Mouse (Mus musculus): Measurements from ENCODE around the gene Bri3.
A peak's percentile ranks its signal among the peaks of the same experiment; 100 is the strongest.

Bri3 gene

DNA sequence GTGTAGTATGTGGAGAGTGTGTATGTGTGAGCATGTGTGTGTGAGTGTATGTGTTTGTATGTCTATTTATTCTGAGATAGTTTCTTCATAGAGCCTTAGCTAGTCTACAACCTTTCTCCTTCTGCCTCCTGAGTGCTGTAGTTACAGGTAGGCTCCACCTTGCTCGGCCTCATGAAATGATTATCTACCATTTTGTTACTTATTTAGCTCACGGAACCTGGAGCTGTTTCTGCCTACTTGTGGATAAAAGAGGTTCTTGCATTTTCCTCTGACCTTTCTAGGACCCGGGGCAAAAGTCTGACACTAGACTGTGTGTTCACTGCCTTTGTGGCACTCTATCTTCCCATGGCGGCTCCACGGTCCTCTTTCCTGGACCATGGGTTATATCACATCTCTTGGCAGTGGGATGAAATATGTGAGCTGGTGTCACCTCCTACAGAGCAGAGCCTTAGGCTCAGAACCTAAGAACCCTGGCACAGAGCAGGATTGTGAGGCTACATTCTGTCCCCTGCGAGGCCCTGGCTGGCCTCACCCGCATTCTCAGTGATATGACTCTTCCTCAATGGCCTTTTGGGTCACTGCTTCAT is at the start of gene Bri3:
Bri3 (plus strand) TSS at position 537 of the 587 bp plus-strand sequence.
- no peak for DNase-seq (ENCODE audit: low spot score in 2 of 2)

DNA sequence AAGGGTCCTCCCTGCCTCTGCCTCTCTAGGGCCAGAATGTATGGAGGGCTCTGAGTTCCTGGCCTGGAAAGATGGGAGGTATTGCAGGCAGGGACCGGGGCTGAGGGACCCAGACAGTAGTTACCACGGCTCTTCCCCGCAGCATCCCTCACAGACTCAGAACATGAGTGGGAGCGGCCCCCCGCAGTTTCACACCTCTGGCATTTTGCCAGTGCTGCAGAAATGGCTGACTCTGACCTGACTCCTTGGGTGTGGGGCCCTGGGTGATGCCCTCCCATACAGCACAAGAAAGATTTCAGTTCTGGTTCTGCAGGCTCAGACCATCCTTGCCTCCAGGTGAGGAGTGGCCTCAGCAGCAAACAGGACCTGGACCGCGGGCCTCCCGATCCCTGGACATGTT is 48.7 kb upstream of the Bri3 start:
- DNase-seq (ENCODE audit: low spot score in 2 of 2) = no peak

DNA sequence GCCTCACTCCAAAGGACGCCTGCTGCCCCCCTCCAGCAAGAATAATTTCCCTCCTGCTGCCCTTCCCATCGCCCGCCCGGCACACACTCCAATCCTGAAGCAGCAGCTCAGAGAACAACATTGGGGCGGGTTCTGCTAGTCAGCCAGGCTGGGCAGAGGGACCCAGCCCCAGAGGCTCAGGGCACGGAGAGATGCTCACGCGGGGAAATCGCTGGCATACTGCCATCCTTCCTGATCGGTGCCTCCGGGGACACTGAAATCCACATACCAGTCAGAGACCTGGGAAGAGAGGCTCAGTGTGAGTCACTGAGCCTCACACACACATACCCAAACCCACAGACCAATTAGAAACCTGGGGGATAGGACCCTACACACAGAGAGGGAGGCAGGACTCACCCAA is 43.6 kb upstream of the Bri3 start:
- no peak for DNase-seq (ENCODE audit: low spot score in 2 of 2)

DNA sequence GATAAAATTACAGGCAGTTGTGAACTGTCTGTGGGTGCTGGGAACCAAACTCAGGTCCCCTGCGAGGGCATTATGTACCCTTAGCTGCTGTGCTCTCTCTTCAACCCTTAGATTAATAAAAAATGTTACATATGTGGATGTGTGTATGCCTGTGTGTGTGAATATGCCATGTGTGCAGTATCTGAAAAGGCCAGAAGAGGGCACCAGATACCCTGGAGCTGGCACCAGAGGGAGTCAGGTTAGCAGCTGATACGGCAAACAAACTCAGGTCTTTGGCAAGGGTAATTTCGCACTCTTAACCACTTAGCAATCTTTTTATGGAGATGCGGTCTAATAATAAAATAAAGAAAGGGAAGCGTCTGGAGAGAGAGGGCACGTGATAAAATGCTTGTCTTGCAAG is 41.8 kb upstream of the Bri3 start:
- no peak for DNase-seq (ENCODE audit: low spot score in 2 of 2)

DNA sequence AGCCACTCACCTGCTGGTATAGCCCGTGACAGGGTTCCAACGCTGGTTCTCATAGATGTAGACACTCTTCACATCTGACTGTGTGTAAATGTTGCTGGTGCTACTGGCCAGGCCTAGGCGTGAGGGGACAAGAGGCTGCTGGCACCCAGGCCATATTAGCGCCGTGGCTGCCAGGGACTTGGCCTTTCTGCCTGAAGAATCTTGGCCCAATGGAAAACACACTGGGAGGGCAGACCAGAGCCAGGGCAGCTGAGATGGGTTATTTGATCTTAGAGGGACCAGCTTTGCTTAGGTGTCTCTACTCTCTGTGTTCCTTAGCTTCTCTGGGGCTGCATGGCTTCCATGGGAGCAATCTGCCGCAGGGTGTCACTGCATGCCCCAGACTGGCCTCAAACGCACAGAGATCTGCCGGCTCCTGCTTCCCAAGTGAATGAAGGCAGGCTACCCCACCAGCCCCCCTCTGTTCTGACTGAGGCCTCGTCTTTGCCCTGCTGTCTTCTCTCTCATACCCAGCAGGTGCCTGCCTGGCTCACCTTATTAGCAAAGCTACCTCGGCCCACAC is 40.8 kb upstream of the Bri3 start:
- DNase-seq (ENCODE audit: low spot score in 2 of 2) = no peak

DNA sequence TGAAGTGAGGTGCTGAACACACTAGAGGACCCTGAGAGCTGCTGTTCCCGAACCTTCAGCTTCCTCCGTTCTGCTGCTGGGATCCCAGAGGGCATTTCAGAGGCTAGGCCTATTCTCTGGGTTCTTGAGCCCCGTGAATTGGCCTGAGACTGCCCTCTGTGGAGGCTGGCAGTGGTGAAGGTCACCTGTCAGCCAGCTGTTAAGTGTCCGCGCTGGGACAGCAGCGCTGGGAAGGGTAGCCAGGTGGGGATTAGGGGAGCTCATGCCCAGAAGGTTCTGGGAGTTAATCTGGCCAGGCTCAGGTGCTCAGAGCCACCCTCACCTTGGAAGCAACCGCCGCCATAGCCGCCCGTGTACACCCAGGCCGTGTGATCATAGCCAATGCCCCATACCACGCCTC is 39.9 kb upstream of the Bri3 start:
- DNase-seq (ENCODE audit: low spot score in 2 of 2) = no peak

DNA sequence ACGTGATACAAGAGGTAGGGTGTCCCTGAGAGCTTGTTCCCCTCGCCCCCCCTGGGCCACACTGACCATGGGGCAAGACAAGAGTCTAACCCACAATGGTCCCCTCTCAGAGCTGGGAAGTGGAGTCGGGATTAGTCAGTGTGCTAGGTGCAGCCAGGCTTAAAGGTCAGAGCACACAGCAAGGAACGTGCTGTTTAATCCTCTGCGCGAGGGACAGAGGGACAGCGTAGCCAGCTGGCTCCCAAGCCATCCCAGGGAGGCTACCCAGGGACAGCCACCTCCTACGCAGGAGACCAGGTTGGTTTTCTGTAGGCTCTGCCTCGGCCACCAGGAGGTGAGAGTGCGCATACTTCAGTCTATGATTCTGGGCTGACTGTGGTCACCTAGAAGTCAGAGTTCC is 39.3 kb upstream of the Bri3 start:
- DNase-seq (ENCODE audit: low spot score in 2 of 2) = no peak

DNA sequence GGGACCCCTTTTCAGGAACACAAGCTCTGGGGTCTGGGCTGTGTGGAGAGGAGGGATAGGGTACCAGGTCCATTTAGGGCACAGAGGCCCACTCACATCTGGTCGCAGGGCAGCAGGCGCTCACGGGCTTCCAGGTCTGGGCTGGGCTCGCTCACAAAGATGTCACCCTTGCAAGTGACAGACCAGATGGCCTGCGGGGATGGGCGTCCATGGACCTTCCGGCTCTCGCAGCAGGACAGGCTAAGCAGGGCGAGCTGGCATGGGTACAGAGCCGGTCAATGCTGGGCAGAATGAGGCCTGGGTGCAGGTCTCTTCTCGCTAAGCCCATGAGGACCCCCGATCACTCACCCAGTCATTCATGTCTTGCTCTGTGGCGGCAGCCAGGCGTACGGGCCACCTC is 38.2 kb upstream of the Bri3 start:
- DNase-seq (ENCODE audit: low spot score in 2 of 2) = no peak

DNA sequence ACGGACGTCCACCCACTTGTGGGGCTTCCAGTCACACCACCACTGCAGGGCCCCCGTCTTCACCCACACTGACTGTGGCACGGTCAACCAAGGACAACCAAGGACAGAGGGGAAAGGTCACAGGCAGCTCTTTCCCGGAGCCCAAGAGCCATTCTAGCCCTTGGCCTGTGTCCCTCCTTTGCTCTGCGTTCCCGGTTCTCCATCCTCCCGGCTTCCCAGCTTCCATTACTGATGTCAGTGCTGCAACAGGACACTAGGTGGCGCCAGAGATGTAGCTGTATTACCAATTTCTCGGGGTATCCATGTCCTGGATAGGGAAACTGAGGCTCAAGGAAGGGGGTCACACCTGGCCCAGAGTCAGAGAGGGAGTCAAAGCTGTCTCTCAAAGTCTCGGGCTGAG is 36.8 kb upstream of the Bri3 start:
- peak in 1 of 2 experiments; percentile 35 for DNase-seq (ENCODE audit: low spot score in 2 of 2)

DNA sequence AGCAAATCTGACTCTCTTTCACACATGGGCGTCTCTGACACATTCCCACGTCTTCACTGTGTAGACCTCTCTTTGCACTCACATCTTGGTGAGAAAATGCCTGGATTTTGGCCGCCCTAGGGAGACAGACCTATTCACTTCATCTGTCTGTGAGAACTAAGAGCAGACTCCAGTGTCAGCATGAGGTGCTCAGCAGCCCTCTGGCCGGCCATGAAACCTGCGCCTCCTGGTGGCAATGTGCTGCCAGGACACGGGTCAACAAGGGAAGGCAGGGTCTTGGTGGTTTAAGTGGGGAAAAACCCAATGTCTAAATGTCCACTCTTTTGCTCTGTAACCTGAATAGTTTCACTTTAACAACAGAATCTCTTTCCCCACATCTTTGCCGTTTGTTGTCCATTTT is 29.8 kb upstream of the Bri3 start:
- DNase-seq (ENCODE audit: low spot score in 2 of 2) = peak in 1 of 2 experiments; percentile 63

DNA sequence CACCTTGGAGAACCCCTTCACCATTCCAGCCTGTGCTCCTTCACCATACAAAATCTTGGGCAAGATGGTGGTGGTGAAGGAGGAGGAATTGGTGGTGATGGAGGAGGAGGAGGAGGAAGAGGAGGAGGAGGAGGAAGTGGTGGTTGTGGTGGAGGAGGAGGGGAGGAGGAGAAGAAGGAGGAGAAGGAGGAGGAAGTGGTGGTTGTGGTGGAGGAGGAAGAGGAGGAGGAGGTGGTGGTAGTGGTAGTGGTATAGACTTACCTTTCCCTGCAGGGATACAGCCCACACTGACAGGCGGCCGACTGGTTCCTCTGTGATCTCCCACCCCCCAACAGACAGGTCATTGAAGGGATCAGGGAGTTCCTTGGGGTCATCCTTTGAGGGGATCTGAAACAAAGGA is 28.2 kb upstream of the Bri3 start:
- no peak for DNase-seq (ENCODE audit: low spot score in 2 of 2)

DNA sequence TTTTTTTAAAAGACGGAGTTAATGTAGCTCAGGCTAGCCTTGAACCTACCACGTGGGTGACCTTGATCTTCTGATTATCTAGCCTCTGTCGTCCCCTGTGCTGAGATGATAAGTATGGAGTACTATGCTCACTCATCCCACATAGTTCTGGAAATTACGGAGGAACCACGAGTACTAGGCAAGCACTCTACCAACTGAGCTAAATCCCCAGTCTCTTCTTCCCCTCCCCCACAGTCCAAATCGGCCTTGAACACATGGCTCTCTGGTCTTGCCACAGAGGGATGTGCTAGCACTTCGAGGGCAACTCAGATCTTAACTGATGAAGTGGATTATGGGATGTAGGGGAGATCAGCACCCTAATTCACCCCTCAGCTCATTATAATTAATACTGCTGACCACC is 26.2 kb upstream of the Bri3 start:
- no peak for DNase-seq (ENCODE audit: low spot score in 2 of 2)

DNA sequence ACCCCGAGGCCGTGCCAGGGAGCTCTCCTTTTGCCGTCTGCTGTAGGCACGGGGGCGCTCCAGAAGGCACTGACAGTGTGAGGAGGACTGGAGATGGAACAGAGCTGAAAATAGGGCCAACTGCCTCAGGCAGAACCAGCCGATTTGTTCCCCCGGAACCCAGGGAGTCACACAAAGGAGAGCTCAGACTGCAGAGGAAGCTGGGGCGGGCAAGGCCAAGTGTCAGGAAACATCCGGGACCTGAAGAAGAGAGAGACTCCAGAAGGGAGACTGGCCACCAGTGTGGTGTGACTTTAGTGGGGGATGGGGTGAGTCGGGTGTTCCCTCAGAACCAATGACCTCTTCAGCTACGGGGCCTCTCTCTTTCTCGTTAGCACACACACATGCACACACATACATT is 24.9 kb upstream of the Bri3 start:
- DNase-seq (ENCODE audit: low spot score in 2 of 2) = no peak

DNA sequence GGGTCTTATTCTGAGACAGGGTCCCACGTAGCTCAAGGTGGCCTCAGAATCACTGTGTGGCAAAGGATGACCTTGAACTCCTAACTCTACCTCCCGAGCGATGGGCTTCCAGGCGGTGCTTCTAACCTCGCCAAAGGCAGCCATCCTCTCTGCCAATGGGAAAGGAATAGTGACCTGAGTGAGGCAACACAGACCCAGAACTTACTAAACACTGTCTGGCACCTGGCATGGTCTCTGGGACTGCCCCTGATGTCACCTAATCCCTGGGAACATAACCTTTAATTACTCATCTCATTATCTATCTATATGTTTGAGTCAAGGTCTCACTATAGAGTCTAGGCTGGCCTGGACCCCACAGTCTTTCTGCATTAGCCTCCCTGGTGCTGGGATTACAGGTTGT is 24.3 kb upstream of the Bri3 start:
- no peak for DNase-seq (ENCODE audit: low spot score in 2 of 2)

DNA sequence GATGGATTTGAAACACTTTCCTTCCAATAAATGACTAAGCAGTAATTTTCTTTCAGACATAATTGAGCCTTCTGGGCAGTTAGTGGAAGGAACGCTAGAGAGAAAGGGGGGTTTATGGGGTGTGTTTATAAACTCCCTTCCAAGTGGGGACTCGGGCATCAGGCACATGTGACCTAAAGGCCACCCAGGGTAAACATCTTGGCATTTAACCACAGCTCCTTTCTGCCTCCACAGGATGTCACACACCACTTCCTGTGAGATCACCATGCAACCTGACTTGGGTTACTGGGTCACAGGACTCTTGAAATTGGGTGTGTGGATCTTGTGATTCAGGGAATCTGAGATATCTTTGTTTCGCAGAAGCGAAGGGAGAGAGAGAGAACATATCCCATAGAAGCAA is 22.9 kb upstream of the Bri3 start:
- peak; percentile 53 to 60 for DNase-seq (ENCODE audit: low spot score in 2 of 2)

DNA sequence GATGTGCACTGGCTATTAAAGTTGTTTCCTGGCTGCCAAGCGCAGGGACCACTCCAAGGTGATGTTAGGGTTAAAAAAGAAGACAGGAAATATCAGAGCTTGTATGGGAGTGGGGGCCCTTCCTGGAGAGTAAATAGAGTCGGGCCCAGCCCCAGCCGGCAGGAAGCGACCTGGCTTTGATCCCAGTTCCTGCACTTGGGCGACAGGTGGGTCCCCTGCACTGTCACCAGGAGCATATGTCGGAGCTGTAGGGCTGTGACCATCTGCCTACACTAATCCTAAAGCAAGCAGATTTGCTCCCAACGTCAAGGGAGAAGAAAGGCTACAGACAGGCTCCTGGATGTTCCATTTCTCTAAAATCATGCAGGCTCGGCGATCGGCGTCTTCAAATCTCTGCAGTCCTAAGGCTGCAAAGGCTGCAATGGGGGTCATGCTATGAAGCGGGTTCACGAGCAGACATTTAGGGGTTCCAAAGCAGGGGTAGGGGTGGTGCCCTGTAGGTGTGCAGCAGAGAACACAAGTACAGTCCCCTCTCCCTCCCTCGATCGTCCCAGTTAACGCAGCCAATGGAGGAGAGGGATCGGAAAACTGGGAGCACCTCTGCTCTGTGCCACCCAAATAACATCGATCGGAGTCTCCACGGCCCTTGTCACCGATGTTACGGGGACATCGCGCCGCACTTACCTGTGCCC is 21.3 kb upstream of the Bri3 start:
- peak; percentile 38 to 39 for DNase-seq (ENCODE audit: low spot score in 2 of 2)

DNA sequence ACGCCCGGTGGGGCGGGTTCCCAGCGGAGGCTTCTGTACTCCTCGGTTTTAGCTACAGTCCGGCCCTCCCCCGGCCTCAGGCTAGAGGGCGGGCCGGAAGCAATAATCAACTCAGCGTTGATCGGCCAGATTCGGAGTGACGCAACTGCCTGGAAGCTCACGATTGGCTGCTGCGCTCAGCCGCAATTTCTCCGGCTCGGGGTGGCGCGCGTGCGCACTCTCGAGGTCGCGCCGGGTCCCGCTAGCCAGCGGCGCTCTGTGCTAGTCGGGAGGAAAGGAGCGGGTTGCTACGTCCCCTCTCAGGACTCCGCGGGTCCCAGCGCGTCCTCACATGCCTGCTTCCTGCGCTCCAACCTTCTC is 20.8 kb upstream of the Bri3 start, which contains the start of gene Tecpr1:
Tecpr1 (minus strand) TSS at position 113 of the 360 bp plus-strand sequence.
- peak; percentile 90 to 93 for DNase-seq (ENCODE audit: low spot score in 2 of 2)

DNA sequence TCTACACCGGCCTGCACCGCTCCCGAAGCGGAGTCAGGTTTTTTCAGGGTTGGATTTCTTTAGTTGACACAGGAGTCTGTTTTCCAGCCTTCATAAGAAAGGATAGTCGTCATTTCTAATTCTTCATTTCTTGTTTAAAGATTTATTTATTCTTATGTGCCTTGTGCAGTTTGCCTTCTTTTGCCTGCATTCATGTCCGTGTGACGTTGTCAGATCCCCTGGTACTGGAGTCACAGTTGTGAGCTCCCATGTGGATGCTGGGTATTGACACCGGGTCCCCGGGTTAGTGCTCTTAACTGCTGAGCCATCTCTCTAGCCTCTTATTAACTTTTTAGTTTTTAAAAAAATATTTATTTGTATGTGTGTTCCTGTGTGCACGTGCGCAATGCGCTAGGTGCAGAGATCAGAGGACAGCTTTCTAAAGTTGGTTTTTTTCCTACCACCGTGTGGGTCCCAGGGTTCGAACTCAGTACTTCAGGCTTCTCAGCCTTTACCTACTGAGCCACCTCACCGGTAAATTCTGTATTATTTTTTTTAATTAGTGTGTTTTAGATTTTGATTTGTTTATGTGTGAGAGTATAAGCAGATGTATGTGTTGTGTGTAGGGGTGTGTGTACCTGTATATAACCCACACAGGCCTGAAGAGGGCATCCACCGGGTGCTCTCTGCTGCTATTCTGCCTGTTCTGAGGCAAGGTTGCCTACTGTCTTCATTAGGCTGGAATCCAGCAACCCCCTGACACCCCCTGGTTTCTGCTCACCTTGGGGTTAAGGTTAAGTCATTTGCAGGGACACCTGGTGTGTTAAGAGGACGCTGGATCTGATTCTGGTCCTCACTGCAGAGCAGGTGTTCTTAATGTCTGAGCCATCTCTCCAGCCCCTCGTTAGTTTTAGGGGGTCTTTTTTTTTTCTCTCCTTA is 20.1 kb upstream of the Bri3 start:
- DNase-seq (ENCODE audit: low spot score in 2 of 2) = no peak

DNA sequence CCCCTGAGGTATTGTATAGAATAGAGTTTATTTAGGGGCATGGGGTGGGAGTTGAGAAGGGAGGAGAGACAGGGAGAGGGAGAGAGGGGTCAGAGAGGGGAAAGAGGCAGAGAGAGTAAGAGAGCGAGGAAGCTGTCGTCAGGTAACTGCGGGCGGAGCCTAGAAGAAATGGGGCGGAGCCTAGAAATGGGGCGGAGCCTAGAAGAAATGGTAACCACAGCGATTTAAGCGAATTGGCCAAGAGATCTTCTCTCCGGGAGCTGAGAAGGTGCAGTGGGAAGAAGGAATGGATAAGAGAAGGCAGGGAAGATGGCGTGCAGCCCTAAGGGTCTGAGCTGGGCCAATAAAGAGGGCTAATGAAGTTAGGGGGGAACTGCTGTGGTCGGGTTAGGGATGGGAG is 18.0 kb upstream of the Bri3 start:
- no peak for DNase-seq (ENCODE audit: low spot score in 2 of 2)

DNA sequence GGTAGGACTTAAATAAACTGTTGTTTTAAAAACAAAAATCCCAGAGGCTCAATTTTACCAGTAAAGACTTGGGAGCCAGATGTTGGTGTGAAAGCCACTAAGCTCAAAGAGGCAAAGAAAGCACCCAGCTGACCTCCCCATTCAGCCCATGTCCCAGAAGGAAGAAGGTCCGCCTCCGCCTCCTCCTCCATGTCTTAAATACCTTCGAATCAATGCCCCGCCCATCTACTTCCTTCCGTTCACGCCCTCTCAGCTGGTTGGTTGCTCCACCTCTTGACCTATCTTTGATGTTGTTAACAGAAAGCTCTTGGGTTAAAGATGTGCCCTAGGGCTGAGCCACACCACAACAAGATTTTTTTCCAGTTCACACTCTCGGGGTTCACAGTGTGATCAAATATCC is 14.0 kb upstream of the Bri3 start:
- no peak for DNase-seq (ENCODE audit: low spot score in 2 of 2)

DNA sequence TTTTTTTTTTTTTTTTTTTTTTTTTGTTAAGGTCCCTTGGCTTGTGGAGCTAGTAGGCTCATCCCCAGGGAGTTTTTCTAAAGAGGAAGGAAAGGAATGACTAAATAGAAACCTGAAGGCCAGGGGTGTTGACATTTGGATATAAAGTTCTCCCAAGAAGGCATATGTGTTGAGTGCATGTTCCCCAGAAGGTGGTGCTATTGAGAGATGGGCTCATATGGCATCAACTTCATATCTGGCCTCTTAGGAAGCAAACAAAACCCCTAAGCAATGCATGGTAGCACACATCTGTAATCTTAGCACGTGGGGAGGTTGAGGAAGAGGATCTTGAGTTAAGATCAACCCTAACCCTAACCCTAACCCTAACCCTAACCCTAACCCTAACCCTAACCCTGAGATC is 12.8 kb upstream of the Bri3 start:
- no peak for DNase-seq (ENCODE audit: low spot score in 2 of 2)

DNA sequence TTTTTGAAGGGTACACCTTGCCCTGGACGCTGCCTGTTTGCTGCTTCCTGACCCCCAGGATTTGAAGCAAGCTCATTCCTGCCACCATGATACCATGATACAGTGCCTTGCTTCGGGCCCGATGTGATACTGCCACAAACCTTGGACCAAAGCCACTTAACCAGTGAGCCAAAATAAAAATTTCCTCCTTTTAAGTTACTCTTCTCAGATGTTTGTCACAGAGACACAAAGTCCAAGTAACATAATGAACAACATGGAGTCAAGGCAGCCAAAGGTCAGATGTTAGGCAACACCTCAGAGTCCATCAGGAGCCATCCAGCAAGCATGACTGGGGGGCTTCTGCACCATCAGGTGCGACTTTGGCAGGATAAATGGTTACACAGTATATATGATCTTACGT is 11.7 kb upstream of the Bri3 start:
- DNase-seq (ENCODE audit: low spot score in 2 of 2) = no peak

DNA sequence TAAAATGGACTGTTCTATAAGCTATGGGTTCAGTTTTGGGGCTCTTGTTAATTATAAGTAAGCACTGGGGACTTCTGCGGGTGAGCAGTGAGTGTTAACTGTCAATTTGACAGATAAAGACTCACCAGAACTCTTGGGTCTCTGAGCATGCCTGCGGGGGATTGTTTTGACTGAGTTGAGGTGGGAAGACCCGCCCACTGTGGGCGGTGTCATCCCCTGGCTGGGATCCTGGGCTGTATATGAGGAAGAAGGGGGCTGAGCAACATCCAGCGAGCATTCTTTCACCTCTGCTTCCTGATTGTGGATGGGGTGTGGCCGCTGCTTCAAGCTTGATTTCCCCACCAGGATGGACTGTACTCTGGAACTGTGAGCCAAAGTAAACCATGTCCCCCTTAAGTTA is 10.0 kb upstream of the Bri3 start:
- no peak for DNase-seq (ENCODE audit: low spot score in 2 of 2)
